Mouse (Mus musculus) kidney, adult 11 months (tissue): ENCODE results near the gene Sept14.
"Not testable (repeated sequence)": the region's sequence is repeated elsewhere in the genome, so short reads cannot be mapped to it uniquely, and the experiment has no call there.

Experiments used
- DNase-seq: peaks from one replicate; pipeline ENCODE4 v3.0.0; 2022

The Sept14 gene

DNA sequence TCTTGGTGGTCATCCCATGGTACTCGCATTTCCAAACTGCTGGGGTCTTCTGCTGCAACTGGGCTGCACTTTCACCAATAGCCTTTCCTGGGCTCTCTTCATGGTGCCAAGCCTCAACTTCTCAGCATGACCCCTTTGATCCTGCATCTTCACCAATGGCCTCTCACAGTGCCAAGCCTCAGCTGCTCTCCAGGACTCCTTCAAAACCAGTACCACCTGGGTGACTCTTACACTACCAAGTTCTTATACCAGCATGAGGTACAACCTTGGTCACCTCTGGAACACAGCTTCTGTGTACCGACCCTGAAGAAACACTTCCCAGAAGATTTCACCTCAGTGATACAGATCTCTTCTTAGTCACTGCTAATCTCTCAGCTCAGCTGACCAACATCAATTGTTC, at the start of gene Sept14:
Gene Sept14, minus strand, starts transcription at position 101 of the 400 bp plus-strand sequence.
- no peak for DNase-seq

DNA sequence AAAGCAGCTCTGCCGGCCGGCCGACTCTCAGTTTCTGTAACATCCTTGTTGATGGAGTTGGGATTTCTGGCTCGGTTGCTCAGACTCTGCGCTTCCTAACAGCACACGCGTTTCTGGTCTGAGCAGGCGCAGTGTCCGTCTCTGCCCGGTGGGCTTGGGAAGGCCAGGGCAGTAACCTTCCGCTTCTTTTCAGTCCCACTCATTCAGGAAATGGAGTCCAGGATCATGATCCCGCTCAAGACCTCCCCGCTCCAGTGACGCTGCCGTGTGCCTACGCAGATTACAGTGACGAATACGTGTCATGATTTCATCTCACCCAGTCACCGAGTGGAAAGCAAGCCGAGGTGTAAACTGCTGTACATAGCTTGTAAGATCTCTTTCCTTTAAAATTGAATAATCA, 48.6 kb upstream of the Sept14 start:
- no peak for DNase-seq

DNA sequence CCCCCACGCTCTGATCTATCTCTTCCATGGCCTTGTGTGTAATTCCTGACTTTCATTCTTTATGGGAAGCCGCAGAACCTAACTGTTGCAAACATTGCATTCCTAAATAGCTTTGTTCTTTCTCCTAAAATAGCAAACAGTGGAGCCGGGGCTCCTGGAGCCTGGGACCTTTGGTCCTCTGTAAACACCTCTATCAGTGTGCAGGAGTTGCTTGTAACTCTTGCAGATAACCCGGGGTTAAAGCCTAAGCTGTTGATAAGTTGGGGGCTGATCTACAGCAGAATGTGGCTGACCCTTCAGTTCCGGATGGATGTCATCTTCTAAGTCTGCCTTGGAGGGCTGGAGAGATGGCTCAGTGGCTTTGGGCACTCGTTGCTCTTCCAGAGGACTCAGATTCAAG, 35.7 kb upstream of the Sept14 start:
- no peak for DNase-seq

DNA sequence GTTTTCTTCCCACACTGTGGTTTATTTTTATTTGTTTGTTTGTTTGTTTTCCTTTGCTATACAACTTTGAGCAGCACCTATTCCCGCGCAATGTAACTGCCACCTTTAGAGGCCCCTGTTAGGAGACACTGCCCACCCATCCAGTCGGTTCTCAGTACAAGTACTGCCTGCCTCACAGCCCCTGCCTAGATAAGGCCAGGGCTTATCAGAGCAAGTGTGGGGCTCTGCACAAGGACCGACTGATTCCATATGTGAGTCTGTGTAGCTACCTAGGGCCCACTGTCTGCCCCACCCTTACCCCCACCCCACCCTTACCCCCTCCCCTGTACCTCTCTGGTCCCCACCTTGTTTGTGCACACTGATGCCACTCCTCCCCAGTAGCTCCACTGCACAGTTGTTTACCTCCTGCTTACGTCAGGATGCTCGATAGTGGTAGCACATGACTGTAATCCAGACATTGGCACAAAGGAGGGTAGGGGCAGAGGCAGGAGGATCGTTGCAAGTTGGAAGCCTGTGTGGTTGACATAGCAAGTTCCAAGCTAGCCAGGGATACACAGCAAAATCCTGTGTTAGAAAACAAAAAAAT, 34.7 kb upstream of the Sept14 start:
- DNase-seq: no peak

DNA sequence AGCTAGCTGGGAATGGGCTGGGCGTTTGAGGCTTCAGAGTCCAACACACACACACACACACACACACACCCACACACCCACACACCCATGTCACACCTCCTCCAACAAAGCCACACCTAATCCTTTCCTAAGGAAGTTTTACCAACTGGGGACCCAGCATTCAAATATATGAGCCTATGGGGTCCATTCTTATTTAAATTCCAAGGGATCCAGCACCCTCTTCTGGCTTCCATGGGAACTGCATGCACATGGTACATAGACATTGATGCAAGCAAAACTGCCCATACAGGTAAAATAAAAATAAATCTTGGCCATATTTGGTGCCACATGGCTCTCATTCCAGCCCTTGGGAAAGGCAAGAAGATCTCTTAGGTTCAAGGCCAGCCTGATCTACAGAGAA, 32.7 kb upstream of the Sept14 start:
- DNase-seq: no peak

DNA sequence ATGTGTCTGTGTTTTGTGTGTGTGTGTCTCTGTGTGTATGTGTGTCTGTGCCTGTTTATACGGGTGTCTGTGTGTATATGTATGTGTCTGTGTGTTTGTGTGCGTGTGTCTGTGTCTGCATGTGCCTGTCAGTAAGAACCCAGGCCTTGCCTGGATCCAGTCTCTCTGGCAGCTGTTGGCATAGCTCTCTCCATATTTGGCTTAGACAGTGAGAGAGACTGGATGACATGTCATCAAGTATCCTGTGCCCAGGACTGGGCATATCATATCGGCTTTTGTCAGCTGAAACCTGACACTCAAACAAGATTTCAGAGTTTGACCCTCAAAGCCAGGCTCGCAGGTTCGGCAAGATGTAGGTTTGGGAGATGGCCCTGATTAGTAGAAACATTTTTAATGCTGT, 22.7 kb upstream of the Sept14 start:
- DNase-seq: no peak

DNA sequence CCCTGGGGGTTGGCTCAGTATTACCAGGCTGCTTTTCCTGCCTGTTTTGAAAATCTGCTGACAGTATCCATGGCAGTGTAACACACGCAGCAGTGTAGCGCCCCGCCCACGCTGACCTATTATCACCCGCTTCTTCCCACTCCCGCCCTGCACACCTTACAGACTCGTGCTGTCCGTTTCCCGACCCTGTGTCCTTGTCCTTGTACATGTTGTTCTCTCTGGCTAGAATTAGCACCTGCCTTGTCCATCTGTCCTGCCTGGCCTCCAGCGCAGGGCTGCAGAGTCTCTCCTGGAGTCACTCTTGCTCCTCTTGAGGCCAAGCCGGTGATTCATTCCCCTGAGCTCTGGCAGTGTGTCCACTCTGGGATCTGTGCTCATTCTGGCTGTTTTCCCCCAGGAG, 22.0 kb upstream of the Sept14 start:
- DNase-seq: peak; percentile 40

DNA sequence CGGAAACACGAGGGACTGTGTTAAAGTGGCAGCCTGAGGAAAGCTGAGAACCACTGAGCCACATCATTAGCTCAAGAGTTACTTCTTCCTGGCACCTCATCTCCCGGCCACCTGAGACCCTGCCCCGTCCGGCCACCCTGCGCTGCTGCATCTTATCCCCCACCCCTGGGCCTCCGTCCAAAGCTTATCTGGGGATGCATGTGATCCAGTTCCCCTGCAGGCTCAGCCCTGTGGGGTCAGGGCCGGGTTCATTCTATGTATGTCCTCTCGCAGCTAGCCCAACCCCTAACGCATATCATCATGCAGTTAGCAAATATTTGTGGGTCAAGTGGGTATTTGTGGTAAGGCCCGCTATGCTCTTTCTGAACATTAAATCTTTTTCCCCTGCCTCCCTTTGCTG, 21.0 kb upstream of the Sept14 start:
- no peak for DNase-seq

DNA sequence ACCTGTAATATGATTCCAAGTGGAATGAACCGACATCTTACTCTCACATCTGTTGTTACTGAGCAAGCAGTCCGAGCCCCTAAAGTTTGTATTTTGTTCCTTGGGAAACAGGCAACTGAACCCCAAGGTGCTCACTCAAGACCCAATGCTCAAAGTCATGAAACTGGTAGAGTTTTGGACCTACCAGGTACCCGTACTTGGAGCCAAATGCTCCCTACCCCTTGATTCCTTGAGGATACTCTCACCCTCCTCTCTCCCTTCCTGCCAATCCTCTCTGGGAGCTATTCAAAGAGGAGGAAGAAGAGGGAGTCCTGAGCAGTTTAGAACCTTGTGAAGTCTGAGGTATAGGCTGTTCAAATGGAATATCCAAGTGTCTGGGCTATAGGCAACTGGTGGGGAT, 18.5 kb upstream of the Sept14 start:
- no peak for DNase-seq

DNA sequence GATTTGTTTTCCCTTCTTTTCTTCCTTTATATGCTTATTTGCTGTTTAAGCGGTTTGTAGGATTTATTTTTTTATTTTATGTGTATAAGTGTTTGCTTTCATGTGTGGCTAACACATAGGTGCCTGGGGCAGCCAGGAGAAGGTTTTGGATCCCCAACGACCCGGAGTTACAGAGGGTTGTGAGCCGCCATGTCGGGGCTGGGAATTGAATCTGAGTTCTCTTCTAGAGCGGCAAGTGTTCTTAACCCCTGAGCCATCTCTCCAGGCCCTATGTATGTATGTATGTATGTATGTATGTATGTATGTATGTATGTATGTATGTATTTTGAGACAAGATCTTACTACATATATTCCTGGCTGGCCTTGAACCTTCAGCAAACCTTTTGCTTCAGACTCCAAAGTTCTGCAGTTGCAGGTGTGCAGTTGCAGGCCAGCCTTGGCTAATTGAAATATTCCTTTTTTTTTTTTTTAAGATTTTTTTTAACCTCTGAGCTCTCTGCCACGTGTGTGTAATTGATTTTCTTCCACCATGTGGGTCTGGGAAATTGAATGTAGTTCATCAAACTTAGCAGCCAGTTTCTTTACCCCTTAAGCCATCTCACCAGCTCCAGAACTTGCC, 17.6 kb upstream of the Sept14 start:
- peak; percentile 26 for DNase-seq

DNA sequence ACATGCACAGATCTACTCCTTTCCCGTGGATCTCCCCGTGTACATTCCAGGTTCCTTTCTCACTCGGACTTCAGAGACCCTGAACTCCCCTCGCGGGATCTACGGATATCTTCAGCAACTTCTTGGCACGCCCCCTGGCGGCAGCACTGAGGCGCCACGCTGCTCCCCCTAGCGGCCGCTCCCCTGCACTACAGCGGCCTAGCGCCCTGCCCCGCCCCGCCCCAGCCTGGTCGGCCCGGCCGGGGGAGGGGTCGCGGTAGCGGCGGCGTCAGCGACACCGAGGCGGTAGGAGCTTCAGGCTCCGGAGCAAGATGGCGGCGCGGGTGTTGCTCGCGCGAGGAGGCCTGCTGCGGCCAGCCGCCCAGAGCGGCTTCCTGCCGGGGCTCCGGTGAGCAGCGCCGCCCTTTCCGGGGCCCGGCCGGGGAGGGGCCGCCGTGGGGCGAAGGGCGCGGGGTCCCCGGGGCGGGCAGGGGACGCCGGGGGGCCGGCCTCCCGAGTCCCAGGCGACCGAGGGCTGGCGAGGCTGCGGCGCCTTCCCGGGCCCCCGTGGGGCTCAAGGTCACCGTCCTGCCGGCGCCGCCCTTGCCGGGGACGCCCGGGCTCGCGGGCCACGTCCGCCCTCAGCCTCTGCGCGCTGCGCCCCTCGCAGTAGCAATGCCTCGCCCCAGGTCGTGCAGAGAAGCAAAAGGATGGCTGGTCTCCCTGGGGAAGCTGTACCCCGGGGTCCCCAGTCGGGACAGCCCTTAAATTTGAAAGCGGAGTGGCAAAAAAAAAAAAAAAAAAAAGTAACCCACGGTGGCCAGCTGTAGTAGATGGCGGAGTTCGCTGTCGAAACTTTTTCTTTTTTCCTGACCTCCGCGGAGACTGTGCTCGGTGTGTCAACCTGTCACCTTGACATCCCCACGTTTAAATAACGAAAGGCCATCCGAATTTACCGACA, 16.8 kb upstream of the Sept14 start, which contains the start of gene Nipsnap2:
Gene Nipsnap2, plus strand, starts transcription at position 230 of the 940 bp plus-strand sequence.
- DNase-seq: peak; percentile 94

DNA sequence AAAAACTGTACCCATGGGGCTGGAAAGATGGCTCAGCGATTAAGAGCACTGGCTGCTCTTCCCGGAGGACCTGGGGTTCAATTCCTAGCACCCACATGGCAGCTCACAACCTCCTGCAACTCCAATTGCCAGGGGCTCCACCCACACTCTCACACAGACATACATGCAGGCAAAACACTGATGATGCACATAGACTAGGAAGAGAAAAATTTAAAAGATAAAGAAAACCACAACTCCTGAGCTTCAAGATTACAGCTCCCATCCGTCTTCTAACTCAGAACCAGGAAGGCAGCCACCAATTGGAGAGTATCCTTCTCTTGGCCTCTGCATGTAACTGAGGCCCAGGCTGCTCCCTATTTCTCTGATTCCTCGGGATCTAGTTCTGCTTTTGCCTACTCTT, 16.0 kb upstream of the Sept14 start:
- no peak for DNase-seq

DNA sequence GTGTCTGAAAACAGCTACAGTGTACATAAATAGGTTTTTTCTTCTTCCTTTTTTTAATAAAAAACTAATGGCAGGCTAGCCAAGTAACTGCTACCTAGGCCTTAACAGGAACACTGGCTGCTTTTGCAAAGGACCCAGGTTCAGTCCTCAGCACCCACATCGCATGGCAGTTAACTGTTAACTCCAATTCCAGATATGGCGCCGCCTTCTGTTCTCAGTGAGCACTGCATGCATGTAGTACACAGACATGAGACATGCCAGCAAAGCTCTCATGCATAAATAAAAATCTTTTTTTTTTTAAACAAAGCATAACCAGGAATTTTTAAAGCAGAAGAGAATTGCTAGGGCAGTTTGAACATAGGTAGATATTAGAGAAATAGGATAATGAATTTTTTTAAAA, 11.9 kb upstream of the Sept14 start:
- DNase-seq: no peak

DNA sequence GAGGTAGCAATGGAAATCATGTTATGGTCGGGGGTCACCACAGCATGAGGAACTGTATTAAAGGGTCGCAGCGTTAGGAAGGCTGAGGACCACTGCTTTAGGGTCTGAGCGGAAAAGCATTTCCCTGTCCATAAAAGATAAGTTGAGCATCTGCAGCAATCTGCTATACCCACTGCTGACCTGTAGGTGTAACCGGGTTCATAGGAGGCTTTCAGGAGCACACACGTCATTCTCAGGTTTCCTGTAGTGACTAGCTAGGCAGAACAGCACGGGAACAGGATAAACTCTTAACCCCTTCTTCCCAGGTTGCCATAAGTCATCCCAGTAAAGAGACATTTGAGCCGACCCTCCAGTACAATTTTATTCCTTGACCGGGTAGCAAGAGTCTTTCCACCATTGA, 8.7 kb upstream of the Sept14 start:
- DNase-seq: no peak

DNA sequence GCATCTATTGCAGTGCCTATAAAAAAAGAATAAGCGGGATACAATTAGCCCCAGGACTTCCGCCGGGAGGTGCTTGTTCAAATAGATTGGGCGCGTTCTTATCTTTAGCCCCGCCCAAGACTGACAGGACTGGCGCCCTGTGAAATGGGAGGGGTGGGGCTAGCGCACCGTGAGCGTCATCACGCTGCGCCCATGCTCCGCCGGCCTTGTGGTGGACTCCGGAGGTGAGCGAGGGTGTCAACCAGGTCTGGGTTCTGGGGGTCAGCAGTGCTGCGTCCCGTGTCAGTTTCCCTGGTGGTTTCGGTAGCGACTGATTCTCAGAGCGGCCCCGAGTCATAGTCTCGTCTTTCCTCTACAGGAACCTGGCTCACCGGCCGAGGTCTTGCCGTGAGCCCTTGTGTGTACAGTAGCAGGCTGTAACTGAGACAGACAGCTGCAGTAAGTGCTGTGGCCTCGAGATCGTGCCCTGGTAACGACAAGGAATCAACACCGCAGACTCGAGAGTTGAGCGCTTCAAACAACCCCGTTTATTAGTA, 7.1 kb upstream of the Sept14 start, which contains the start of gene Mrps17:
Gene Mrps17, plus strand, starts transcription at position 172 of the 536 bp plus-strand sequence.
- peak; percentile 94 for DNase-seq

DNA sequence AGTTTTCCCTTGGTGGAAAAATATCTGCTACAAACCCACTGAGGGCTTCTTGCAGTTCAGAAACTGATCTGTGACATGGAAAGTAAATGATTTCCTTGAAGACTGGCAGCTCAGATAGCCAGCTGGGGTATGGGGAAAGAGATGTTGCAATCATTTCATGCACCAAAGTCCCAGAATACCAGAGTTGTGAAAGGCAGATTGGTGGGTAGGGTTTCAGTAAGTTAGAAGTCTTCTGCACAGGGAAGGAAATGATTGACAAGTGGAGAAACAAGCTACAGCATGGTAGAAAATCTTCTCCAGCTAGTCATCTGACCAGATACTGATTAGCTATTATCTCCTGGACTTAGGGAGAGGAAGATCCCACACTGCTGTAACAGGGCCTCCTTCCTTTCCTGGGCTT, 4.9 kb downstream of the Sept14 start:
- no peak for DNase-seq

DNA sequence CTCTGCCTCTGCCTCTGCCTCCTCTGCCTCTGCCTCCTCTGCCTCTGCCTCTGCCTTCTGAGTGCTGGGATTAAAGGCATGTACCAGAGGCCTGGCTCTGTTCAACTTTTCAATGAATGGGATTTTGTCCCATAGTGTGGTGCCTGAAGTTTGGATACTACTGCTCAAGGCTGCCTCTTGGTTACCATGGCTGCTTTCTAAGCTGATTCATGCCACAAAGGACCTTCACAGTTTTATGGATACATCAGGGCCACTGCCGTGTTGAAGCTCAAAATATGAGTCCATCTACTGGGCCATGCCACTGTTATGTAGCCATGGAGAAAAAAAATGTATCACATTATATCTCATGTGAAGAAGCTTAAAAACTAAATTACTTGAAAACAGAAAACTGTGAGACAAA, 6.6 kb downstream of the Sept14 start:
- no peak for DNase-seq

DNA sequence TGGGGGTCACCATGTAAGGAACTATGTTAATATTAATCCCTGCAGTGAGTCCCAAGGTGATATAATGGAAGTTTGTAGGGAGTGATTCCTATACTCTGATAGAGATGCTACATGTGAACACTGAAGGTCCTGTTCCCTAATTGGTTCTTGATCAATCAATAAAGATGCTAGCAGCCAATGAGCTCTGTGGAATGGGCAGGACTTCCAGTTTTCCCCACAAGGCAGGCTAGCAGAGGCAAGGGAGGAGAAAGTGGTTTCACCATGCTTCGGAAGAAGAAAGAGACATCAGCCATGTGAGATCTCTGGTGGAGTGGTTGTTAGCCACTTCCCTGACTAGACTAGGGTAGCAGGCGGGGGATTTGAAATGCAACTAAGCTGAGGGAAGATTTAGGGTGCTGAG, 7.8 kb downstream of the Sept14 start:
- no peak for DNase-seq

DNA sequence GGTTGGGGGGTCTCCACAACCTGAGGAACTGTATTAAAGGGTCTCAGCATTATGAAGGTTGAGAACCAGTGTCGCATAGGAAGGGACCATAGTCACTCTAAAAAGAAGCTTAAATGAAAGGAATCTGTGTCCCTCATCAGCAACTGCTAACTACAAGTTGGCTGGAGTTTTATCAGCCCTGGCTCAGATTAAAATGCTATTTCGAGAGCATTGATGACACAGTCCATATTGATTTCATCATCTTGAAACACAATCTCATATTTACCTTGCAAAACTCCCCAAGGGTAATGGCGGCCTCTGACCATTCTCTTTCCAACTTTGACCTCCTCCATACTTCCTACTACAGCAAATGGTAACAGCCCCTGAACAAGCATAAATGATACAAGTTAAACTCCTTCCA, 17.8 kb downstream of the Sept14 start:
- DNase-seq: no peak

DNA sequence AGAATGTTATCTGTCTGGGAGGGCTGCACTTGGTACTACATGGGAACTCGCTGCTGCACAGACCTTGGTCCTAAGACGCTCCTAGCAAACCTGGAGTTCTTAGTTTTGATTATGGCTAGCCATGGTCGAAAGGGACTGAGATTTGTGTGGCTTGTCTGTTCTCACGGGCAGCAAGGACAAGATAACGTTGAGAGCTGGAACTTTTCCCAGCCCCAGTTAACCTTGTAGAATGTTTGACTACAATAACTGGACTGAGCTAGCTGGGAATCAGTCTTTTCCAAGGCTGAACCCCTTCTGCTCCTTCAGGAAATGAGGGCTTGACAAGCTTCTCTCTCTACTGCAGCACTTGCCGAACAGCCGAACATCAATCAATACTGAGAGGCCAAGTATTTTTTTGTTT, 20.7 kb downstream of the Sept14 start:
- no peak for DNase-seq

DNA sequence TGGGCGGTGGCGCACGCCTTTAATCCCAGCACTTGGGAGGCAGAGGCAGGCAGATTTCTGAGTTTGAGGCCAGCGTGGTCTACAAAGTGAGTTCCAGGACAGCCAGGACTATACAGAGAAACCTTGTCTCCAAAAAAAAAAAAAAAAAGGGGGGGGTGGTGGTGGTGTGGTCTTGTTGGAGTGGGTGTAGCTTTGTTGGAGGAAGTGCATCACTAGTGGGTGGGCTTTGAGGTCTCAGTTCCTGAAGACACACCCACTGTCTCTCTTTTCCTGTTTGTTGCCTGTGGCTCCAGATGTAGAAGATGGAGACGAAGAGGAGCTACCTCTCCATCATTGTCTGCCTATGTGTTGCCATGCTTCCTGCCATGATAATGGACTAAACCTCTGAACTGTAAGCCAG, 23.2 kb downstream of the Sept14 start:
- not testable (repeated sequence) for DNase-seq

DNA sequence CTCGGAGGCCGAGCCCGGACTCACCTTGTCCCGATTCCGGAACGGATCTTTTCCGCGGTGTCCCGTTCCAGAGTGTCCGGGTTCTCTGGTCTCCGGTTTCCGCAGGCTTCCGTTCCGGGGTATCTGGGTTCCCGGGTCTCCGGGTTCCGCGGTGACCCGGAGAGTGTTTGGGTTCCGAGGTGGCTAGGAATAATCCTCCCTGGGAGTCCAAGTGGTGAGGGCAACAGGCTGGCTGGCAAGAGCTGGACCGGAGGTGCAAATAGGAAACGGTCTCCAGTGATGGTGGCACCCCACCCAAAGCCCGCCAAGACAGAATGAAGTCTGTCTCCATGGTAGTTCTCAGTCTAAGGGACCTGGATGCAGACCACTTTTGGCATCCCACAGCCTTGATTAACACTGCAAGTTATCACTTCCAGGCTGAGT, 38.3 kb downstream of the Sept14 start, which contains the start of gene Zfp11:
Gene Zfp11, minus strand, starts transcription at position 64 of the 423 bp plus-strand sequence.
- DNase-seq: peak; percentile 76

DNA sequence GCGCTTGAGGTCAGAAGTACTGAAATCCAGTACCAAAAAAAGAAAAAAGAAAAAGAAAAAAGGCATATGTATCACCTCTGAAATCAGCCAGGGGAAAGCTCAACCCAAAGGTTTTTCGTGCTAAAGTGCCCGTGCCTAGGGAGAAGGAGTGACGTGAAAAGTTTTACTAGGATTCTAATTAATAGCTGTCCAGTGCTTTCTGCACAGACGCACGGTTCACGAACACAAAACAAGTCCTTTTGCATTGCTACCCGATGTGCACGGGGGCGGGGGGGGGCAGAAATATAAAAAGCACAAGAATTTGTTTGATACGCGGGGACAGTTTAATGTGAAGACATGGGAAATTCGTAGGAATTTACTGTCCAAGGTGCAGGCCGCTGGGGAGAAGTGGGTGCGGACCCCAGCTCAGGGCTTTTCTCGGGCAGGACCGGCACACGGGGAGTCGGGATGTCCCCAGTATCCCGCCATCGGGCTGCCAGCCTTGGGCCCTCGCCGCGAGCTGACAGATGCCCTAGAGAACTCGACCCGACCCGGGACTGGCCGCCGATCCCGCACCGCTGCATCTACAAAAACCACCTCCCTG, 38.8 kb downstream of the Sept14 start:
- peak; percentile 5 for DNase-seq
